Mouse (Mus musculus): Measurements from ENCODE around the gene Olfr1391.

DNA sequence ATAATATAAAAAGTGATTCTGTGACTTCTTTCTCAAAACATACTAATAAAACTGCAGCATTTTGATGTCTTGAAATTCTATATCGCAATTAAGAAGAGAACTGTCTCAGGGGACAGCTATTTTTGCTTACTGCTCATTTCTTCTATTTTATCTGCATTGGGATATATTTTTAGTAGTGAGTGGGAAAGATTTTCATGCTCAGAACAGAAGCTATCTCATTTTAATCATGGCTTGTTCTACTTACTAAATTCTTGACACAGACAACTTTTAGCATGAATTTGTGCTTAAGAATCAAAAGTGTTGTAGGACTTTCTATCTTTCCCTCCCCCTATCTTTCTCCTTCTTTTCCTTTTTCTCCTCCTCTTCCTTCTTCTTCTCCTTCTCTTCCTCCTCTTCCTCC, 7.1 kb downstream of the Olfr1391 start:
- TF ChIP-seq CTCF (IDR thresholded peaks at IDR 0.05; ENCODE audit: borderline replicate concordance, insufficient read depth, low read length), result no peak
- TF ChIP-seq POLR2A (IDR thresholded peaks at IDR 0.05; ENCODE audit: low read depth, low read length), result no peak

Data from embryonic fibroblast, embryonic 13.5 days (primary cell).